Mouse (Mus musculus) 3T3-L1 (cell line): ENCODE data around the gene Gm5089.

Experiments used
- DNase-seq: peaks from one replicate; pipeline ENCODE4 v3.0.0-alpha.2; 2015; ENCODE audit warnings: low read depth, low spot score

Gm5089 gene

GRCm38 (mm10) chr14:122450496-122451382 lies at the start of gene Gm5089:
Gene Gm5089, minus strand, starts transcription at chr14:122451115.
- no peak for DNase-seq

DNA sequence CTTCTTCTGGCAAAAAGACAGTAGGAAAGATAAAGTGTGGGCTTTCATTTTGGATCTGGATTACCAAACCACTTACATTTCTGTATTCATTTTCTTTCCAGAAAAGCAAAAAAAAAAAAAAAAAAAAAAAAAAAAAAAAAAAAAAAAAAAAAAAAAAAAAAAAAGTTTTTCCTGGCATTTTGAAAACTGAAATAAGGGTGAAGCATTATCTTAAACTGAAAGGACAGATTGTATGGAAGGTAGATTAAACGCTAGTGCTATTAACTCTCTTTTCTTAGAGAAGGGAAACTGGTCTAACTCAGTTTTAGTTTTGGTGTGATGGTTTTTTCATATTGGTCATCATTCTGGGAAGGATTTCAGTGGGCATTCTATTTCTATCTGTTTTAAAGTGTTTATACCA lies 41.1 kb upstream of the Gm5089 start:
- DNase-seq: no peak

DNA sequence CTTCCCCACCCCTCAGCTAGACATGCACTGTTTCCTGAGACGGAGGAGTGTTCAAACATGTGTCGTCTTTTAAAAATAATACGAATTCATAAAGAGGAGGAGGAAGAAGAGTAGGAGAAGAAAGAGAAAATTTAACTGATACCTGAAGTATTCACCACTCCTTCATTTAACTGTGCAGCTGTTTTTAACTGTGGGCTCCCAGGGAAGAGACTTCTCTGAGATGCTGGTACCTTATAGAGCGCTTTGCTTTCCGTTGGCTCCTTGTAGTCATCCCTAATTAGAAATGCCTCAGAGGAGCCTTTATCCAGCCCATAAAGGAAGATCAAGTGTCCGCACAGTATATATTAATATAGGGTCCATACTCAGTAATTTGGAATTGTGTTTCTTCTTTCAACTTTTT lies 40.6 kb upstream of the Gm5089 start:
- DNase-seq: no peak

GRCm38 (mm10) chr14:122490441-122491328 lies 39.8 kb upstream of the Gm5089 start, which contains the start of gene Gm10837:
Gene Gm10837, plus strand, starts transcription at chr14:122490586.
- DNase-seq: no peak

- no peak for DNase-seq
These were observed 38.9 kb upstream of the Gm5089 start for GRCm38 (mm10) chr14:122489686-122490414.

DNA sequence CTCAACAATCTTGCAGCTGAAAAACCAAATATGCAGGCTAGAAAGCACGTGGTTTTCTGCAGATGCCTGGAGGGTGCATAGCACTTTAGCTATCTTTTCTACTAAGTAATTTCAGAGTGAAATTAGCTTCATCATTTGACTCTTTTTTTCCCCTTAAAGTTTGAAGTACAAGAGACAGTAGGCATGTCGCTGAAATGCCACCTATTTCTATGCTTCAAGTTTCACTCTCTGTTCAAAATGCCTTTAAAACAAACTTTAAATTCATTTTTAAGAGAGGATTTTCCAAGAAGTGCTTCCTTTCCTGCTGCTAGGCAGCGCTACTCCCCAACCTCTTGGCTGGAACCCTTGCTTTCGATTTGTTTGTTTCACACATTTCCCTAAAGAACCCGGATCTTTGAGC lies 38.1 kb upstream of the Gm5089 start:
- DNase-seq: no peak

- DNase-seq: no peak
These were observed 36.5 kb upstream of the Gm5089 start for GRCm38 (mm10) chr14:122487366-122487765.

DNA sequence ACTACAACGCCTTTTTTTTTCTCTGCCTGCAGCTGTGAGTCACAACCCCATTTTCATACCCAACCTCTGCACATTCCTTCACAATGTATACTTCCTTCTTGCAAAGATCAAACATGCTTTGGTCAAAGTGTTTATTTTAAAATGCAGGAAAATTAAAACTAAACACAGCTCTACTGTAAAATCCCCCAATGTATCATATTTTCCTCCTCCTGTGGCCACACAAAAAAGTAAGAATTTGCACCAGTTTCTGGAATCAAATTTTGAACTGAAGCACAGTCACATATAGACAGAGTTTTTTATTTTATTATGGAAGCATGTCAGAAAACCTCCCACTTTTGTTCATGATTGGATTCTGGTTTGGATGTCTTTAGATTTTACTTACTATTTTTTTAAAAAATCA lies 35.7 kb upstream of the Gm5089 start:
- DNase-seq: peak; percentile 22

DNA sequence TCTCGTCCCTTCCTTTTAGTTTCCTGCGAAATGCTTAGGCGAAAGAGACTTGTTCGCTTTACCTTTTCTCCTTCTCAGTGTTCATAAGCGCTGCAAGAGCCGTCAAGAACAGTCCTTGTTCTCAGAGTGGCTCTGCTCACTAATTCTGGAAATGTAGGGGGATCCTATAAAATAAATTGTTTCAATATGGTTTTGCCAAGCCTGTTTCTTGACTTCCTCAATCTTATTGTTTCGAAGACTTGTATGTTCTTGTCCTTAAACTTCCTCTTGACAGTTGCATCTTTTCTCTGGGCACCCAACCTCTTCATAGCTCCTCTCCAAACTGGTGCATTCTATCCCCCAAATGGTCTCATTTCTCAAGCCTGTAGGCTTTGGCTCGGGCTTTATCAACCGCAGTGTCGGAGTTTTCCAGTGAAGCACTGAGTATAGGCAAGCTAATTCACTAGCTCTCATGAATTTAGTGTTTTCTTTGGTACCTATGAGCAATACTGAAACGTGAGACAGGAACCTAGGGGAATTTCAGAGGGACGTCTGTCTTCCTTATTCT lies 34.8 kb upstream of the Gm5089 start:
- DNase-seq: no peak

DNA sequence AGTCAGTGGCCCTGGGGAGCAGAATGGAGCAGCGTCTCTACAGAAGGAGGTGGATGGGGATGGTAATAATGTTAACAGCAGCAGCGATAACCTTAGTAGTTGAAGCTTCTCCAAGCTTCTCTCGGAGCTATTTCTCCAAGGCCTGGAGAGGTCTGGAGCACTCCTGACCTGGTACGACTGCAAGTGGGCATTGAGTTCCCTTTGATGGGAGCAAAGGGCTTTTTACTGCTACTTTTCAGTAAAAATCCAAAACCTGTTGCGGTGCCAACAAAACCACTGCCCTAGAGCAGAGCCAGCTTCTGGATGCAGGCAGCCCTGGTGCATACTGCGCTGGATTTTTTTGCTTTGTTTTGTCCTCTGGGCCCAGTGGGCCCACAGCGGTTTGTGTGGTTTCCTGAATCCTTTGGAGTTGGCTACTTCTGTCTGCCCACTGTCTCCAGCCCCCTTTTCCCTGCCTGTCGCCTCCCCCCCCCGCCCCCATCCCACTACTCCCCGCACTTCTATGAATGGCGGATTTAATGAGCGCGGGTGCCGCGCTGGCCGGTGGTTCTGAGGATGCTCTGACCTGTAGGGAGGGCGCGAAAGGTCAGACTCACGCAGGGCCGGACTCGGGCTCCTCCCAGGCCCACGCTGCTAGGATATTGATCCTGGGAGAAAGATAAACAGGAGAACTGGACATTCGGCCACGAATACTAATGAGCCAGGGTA lies 34.1 kb upstream of the Gm5089 start:
- no peak for DNase-seq

GRCm38 (mm10) chr14:122484458-122484843 lies 33.5 kb upstream of the Gm5089 start:
- DNase-seq: no peak

DNA sequence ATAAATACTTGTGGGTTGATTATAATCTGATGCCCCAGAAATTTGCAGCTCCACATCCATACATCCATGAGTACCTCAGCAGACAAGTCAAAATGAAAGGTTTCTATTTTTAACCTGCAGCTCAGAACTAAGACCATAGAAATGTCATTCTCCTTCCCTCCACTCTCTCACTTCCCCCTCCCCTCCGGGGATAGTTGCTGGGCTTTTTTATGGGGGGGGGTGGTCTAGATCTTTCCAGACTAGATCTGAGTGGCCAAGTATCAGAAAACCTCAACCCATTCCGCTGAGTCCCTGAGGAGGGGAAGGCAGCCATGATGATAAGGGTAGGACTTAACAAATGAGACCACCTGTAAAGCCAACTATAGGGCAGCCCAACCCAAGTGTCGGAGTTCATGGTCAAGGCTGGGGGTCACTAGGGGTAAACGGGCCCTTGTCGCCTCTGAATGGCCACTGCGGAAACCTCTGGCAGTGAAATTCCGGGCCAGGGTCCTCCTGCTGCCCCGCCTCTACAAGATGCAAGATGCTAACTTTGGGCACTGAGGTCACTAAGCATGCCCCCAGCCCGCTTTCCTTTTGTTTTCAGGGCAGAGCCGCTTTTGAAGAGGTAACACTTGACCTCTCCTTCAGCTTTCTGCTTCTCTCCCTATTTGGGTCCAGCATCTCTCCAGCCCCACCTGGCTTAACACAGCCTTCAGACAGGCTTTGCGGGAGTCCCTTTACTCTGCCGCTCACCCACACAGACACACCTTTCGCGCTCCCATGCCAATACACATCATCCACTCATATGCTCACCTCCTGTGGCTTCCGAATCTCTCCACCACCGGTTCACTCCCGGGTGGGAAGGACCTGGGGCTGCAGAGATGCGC lies 32.9 kb upstream of the Gm5089 start:
- no peak for DNase-seq

DNA sequence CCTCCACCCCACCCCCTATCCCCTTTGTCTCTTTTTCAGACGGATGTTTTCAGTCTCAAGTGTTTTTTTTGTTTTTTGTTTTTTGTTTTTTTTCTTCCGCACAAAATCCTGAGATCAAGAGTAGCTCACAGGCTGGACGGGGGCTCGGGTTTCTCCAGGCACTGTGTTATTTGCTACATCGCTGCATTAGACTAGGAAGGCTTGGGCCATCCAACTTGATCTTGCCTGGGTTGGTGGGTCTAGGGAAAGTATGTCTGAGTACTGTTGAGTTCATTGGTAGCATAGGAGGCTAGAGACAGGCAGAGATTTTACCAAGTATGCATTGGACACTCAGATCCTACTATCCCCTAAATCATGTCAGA lies 32.1 kb upstream of the Gm5089 start:
- DNase-seq: no peak

GRCm38 (mm10) chr14:122482081-122483023 lies 31.4 kb upstream of the Gm5089 start:
- no peak for DNase-seq

- no peak for DNase-seq
These were observed 30.3 kb upstream of the Gm5089 start for GRCm38 (mm10) chr14:122481181-122481580.

- no peak for DNase-seq
These were observed 29.4 kb upstream of the Gm5089 start for GRCm38 (mm10) chr14:122480355-122480754.

- no peak for DNase-seq
These were observed 28.7 kb upstream of the Gm5089 start for GRCm38 (mm10) chr14:122479461-122480109.

GRCm38 (mm10) chr14:122478574-122479011 lies 27.7 kb upstream of the Gm5089 start:
- no peak for DNase-seq
